Mouse (Mus musculus) lung, embryonic 14.5 days (tissue): ENCODE measurements around the gene Hoxc9. TPM values are rescaled to one million over a fixed set of nuclear protein-coding genes. Genes with fewer than 3 reads are reported as not detected.

ENCODE experiments used
- ATAC-seq: fragments of 200-750 bp; cut with Nextera tagmentation; 2 replicates; pipeline ENCODE4 v1.8.0; 2017; ENCODE audit warnings: mild to moderate bottlenecking, moderate TSS enrichment, moderate library complexity; ENCODE audit not compliant: insufficient read depth
- DNase-seq: peaks from one replicate; pipeline ENCODE4 v3.0.0-alpha.2; 2015
- H3K27ac ChIP-seq: fragments of 300-500 bp; sonication (generic); 2 replicates; pipeline ENCODE4 v1.5.1; 2014; ENCODE audit warnings: low read depth, mild to moderate bottlenecking, moderate library complexity
- H3K27me3 ChIP-seq: fragments of 300-500 bp; sonication (generic); 2 replicates; pipeline ENCODE4 v1.6.1; 2014; ENCODE audit warnings: low read length, control low read depth; ENCODE audit not compliant: insufficient read depth
- H3K36me3 ChIP-seq: fragments of 300-500 bp; sonication (generic); 2 replicates; pipeline ENCODE4 v1.6.1; 2014; ENCODE audit warnings: control low read depth; ENCODE audit not compliant: insufficient read depth
- H3K4me1 ChIP-seq: fragments of 300-500 bp; sonication (generic); 2 replicates; pipeline ENCODE4 v1.6.1; 2014; ENCODE audit warnings: antibody characterized with exemption, control low read depth; ENCODE audit not compliant: insufficient read depth
- H3K4me2 ChIP-seq: fragments of 300-500 bp; sonication (generic); 2 replicates; pipeline ENCODE4 v1.6.1; 2014; ENCODE audit warnings: mild to moderate bottlenecking
- H3K4me3 ChIP-seq: fragments of 300-500 bp; sonication (generic); 2 replicates; pipeline ENCODE4 v1.5.1; 2014; ENCODE audit warnings: low read depth, low read length
- H3K9ac ChIP-seq: fragments of 300-500 bp; sonication (generic); 2 replicates; pipeline ENCODE4 v1.6.1; 2014
- H3K9me3 ChIP-seq: fragments of 300-500 bp; sonication (generic); 2 replicates; pipeline ENCODE4 v1.6.1; 2016; ENCODE audit warnings: low read depth, low read length, control low read depth
- CTCF ChIP-seq: IDR thresholded peaks from 2 replicates; pipeline ENCODE4 v1.5.1; 2016; ENCODE audit warnings: antibody characterized with exemption, low read depth
- WGBS: fragments of 180-500 bp; shearing (Covaris S2); extraction: QIAGEN DNeasy Blood & Tissue Kit; methylation state at CpG from one replicate; pipeline ENCODE4 v1.1.7; 2014; 5-methylcytosine and 5-hydroxymethylcytosine counted together
- polyA plus RNA-seq: library from polyadenylated mRNA; unstranded; fragments of >200 nt; fragmentation: Nextera tagmentation; extraction: Ambion mirVana; gene quantifications from 2 replicates; pipeline ENCODE4 v1.2.1, GENCODE M21; 2014

Hoxc9 gene
- polyA plus RNA-seq, 1 experiment from 2014 or later = not detected

GRCm38 (mm10) chr15:102937036-102937666, 39.1 kb upstream of the Hoxc9 start:
- TF ChIP-seq CTCF = no peak
- H3K9ac ChIP-seq = no peak overlapping the region
- H3K4me1 ChIP-seq = no peaks in the 10 kb centered on the region
- no peaks in the 10 kb centered on the region for H3K9me3 ChIP-seq
- no peak overlapping the region for H3K4me2 ChIP-seq
- no peak overlapping the region for H3K27ac ChIP-seq
- no peak overlapping the region for H3K4me3 ChIP-seq
- under 1% methylated on average over 50 of the region's 50 CpGs for WGBS
- DNase-seq (no peak), ATAC-seq (no peak)
- no peaks in the 10 kb centered on the region for H3K36me3 ChIP-seq
- H3K27me3 ChIP-seq = peaks cover 100% of the 10 kb centered on the region

GRCm38 (mm10) chr15:102939256-102940155, 36.7 kb upstream of the Hoxc9 start:
- DNase-seq (no peak), ATAC-seq (no peak)
- Histone ChIP-seq H3K27me3 (peaks cover 100% of the 10 kb centered on the region), H3K9me3 (no peaks in the 10 kb centered on the region), H3K4me3 (no peak overlapping the region), H3K4me2 (no peak overlapping the region), H3K36me3 (no peaks in the 10 kb centered on the region), H3K27ac (no peak overlapping the region), H3K4me1 (no peaks in the 10 kb centered on the region), H3K9ac (no peak overlapping the region)
- no peak for TF ChIP-seq CTCF
- WGBS = 2% methylated on average over 33 of the region's 34 CpGs

GRCm38 (mm10) chr15:102942739-102943467, 33.3 kb upstream of the Hoxc9 start:
- DNase-seq = no peak
- no peak overlapping the region for H3K27ac ChIP-seq
- peak overlapping the region; percentile 39; the same call in 1 of the 2 replicates for H3K4me2 ChIP-seq
- H3K9me3 ChIP-seq = no peaks in the 10 kb centered on the region
- peaks cover 100% of the 10 kb centered on the region for H3K27me3 ChIP-seq
- WGBS = 0% methylated on average over 53 of the region's 53 CpGs
- H3K4me1 ChIP-seq = no peaks in the 10 kb centered on the region
- no peaks in the 10 kb centered on the region for H3K36me3 ChIP-seq
- ATAC-seq = no peak
- TF ChIP-seq CTCF = peak; percentile 48
- 0 out of 2 replicates have a peak overlapping the region, but pooled peaks have one; percentile 9 for H3K4me3 ChIP-seq
- H3K9ac ChIP-seq = no peak overlapping the region; the same call in 1 of the 2 replicates

- DNase-seq (no peak), ATAC-seq (no peak)
- H3K36me3 ChIP-seq = no peaks in the 10 kb centered on the region
- 2% methylated on average over 5 of the region's 5 CpGs for WGBS
- no peak overlapping the region for H3K4me2 ChIP-seq
- peaks cover 100% of the 10 kb centered on the region for H3K27me3 ChIP-seq
- no peaks in the 10 kb centered on the region for H3K4me1 ChIP-seq
- no peak overlapping the region for H3K4me3 ChIP-seq
- H3K9me3 ChIP-seq = no peaks in the 10 kb centered on the region
- H3K9ac ChIP-seq = no peak overlapping the region
- TF ChIP-seq CTCF = no peak
- no peak overlapping the region for H3K27ac ChIP-seq
Observed at GRCm38 (mm10) chr15:102943468-102943813, 32.8 kb upstream of the Hoxc9 start.

- H3K27me3 ChIP-seq = peaks cover 100% of the 10 kb centered on the region
- ATAC-seq = no peak
- H3K4me3 ChIP-seq = no peak overlapping the region
- no peak for TF ChIP-seq CTCF
- 14% methylated on average over 22 of the region's 22 CpGs for WGBS
- no peaks in the 10 kb centered on the region for H3K4me1 ChIP-seq
- H3K4me2 ChIP-seq = no peak overlapping the region
- H3K27ac ChIP-seq = no peak overlapping the region
- H3K9me3 ChIP-seq = no peaks in the 10 kb centered on the region
- H3K9ac ChIP-seq = no peak overlapping the region
- no peak for DNase-seq
- H3K36me3 ChIP-seq = no peaks in the 10 kb centered on the region
Observed at GRCm38 (mm10) chr15:102945185-102946077, 30.8 kb upstream of the Hoxc9 start.

GRCm38 (mm10) chr15:102947276-102947675, 29.0 kb upstream of the Hoxc9 start:
- no peak overlapping the region for H3K4me3 ChIP-seq
- no peak overlapping the region for H3K27ac ChIP-seq

More at GRCm38 (mm10) chr15:102947276-102947675, 29.0 kb upstream of the Hoxc9 start:
- no peaks in the 10 kb centered on the region for H3K36me3 ChIP-seq
- no peaks in the 10 kb centered on the region for H3K4me1 ChIP-seq
- no peak for TF ChIP-seq CTCF
- H3K9ac ChIP-seq = no peak overlapping the region
- no peaks in the 10 kb centered on the region for H3K9me3 ChIP-seq
- H3K27me3 ChIP-seq = peaks cover 100% of the 10 kb centered on the region
- no peak overlapping the region for H3K4me2 ChIP-seq
- no peak for ATAC-seq
- WGBS = 2% methylated on average over 9 of the region's 9 CpGs
- DNase-seq = no peak
